Mouse (Mus musculus) erythroblast, embryonic 14.5 days (primary cell): Measurements from ENCODE around the gene Recql. TPM values are rescaled to one million over a fixed set of nuclear protein-coding genes. Genes with fewer than 3 reads are reported as not detected.
A peak's percentile ranks its signal among the peaks of the same experiment; 100 is the strongest.

Source experiments
- H3K27me3 ChIP-seq: 2 replicates; pipeline ENCODE4 v1.6.1; 2012; ENCODE audit warnings: inconsistent platforms; ENCODE audit not compliant: control insufficient read depth
- H3K36me3 ChIP-seq: 2 replicates; pipeline ENCODE4 v1.6.1; 2012; ENCODE audit warnings: mild to moderate bottlenecking, inconsistent platforms; ENCODE audit not compliant: control insufficient read depth
- H3K4me1 ChIP-seq: 2 replicates; pipeline ENCODE4 v1.6.1; 2012; ENCODE audit warnings: inconsistent platforms; ENCODE audit not compliant: control insufficient read depth
- H3K4me3 ChIP-seq: replicated peaks from 2 replicates; pipeline ENCODE3; 2012; ENCODE audit warnings: moderate library complexity, mild to moderate bottlenecking, inconsistent platforms
- H3K9me3 ChIP-seq: 2 replicates; pipeline ENCODE4 v1.6.1; 2012; ENCODE audit warnings: low read length, inconsistent platforms, mixed read lengths; ENCODE audit not compliant: control insufficient read depth
- GATA1 ChIP-seq: IDR thresholded peaks from 2 replicates; pipeline ENCODE4 v1.6.1; 2012; ENCODE audit warnings: low read length, inconsistent platforms, mixed read lengths
- TAL1 ChIP-seq: IDR thresholded peaks from 3 replicates; pipeline ENCODE4 v1.6.1; 2012; ENCODE audit warnings: low read length, inconsistent platforms, mixed read lengths
- polyA plus RNA-seq: library from polyadenylated mRNA; stranded (reverse); fragments of >175 nt; gene quantifications from 2 replicates; pipeline ENCODE4 v1.2.3, GENCODE M21; 2012

Gene Recql
- polyA plus RNA-seq, 1 experiment, result 0.16 TPM

DNA sequence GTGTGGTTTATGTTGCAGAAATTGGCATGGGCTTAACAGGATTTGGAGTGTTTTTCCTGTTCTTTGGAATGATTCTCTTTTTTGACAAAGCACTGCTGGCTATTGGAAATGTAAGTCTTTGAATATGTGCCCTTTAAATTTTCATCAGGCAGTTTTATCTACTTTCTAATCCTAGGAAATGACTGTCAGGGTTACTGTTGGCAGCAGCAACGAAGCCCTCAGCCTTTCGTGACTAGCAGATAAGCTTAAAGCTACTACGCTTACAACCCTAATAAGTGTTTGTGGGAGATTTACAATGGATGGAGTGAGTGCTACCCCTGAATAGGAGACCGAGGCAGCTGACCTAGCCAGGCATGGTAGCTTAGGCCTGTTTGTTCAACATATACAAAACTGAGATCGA lies 5.4 kb upstream of the Recql start:
- Histone ChIP-seq H3K36me3 (peaks cover 62% of the 10 kb centered on the region), H3K9me3 (no peaks in the 10 kb centered on the region), H3K4me3 (no peak overlapping the region), H3K27me3 (no peaks in the 10 kb centered on the region), H3K4me1 (peaks cover 25% of the 10 kb centered on the region)
- TF ChIP-seq GATA1, result no peak
- TF ChIP-seq TAL1, result no peak

DNA sequence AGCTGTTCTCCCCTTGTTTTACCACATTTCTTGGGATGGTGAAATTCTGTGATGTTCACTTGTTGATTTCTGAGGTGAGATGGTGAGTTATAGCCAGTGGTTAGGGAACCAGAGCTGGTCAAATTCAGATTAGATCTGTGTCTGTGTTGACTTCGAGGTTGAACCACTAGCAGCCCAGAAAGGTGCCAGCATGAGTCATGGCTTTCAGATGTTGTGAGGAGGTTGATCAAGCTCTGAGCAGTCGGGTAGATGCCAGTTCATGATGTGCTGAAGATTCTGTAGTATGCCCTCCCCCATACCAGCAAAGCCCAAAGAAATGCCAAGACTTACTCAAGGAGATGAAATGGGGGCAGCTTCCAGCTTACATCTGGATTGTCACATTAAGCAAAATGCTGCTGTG lies 2.2 kb upstream of the Recql start:
- no peak overlapping the region for H3K4me3 ChIP-seq
- H3K9me3 ChIP-seq, result no peaks in the 10 kb centered on the region
- H3K4me1 ChIP-seq, result peaks cover 32% of the 10 kb centered on the region
- TF ChIP-seq TAL1 (no peak), GATA1 (no peak)
- no peaks in the 10 kb centered on the region for H3K27me3 ChIP-seq
- peaks cover 41% of the 10 kb centered on the region for H3K36me3 ChIP-seq

DNA sequence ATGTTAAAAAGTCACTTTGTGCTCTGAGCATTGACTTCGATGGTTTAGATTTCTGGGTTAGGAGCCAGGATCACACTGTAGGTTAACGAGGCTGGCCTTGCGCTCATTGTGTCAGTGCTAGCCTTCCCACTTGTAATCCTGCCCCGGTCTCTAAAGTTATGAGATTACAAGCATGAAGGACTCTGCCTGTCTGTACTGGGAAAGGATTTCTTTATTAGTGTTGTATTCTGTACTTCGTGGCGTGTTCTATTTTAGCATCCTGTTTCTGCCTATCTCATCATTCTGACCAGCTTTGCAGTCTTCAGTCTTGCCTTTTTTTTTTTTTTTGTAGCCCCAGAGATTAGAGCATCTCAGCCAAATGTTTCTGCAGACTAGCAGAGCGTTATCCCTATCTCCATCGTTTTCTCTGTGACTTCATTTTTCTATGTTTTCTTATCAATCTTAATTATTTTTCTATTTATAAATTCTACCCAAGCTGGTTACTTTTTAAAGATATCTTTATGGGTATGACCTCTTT lies 926 bp upstream of the Recql start:
- peaks cover 32% of the 10 kb centered on the region for H3K4me1 ChIP-seq
- no peaks in the 10 kb centered on the region for H3K9me3 ChIP-seq
- no peaks in the 10 kb centered on the region for H3K27me3 ChIP-seq
- TF ChIP-seq TAL1 (no peak), GATA1 (no peak)
- peaks cover 31% of the 10 kb centered on the region for H3K36me3 ChIP-seq
- peak overlapping the region; percentile 95 for H3K4me3 ChIP-seq

DNA sequence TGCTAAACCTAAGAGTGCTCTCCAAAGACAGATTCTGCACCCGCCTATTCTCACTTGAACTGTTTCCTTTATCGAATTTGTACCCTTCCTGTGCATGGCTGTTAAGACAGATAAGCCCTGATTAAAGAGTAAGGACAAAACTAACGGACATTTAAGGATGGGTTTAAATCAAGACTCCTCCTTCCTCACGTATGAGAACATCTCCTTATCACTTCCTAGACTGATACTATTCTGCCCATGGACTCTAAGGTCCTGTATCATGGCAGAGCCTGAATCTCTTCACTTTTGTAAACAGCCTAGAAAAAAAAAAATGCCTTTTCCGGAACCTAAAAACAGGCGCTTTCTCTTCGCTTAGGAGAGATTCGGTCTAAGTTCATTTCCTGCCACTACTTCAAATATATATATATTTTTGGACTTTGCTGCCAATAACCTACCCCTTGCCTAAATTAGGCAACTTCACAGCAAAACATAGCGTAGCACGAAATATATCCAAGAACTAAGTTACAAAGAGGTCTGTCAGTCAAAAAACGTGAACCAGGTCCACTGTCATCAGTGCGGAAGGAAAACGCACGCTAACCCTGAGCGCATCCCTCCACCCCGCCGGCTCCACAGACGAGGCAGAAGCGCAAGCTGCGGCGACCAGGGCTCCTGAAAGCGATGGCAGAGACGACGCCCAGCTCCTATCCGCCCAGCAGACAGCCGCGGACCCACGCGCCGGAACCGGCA lies 439 bp downstream of the Recql start:
- peak overlapping the region; percentile 95 for H3K4me3 ChIP-seq
- peaks cover 32% of the 10 kb centered on the region for H3K4me1 ChIP-seq
- no peaks in the 10 kb centered on the region for H3K27me3 ChIP-seq
- peaks cover 34% of the 10 kb centered on the region for H3K36me3 ChIP-seq
- no peaks in the 10 kb centered on the region for H3K9me3 ChIP-seq
- no peak for TF ChIP-seq GATA1

DNA sequence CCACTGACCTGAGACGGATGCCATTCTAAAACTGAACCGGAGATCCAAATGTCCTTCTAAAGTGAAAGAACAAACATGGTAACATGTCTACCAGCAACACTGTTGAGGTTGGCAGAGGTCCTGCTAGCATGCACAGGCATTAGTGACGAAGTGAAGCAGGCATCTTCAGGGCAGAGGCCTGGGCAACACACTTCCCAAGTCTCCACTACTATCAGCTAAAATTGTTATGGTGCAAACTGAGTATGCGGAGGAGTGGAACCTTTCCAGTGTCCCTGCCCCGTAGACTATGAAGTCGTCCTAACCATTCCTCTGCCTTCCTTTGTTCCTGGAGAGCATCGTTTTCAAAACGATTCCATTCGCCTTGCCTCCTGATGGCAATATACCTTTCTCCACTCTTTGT lies 2.4 kb downstream of the Recql start:
- Histone ChIP-seq H3K27me3 (no peaks in the 10 kb centered on the region), H3K36me3 (peaks cover 32% of the 10 kb centered on the region), H3K9me3 (0 out of 2 replicates have a peak, but pooled peaks cover 2% of the 10 kb centered on the region), H3K4me1 (peaks cover 29% of the 10 kb centered on the region), H3K4me3 (no peak overlapping the region)
- TF ChIP-seq TAL1, result no peak
- TF ChIP-seq GATA1, result no peak

DNA sequence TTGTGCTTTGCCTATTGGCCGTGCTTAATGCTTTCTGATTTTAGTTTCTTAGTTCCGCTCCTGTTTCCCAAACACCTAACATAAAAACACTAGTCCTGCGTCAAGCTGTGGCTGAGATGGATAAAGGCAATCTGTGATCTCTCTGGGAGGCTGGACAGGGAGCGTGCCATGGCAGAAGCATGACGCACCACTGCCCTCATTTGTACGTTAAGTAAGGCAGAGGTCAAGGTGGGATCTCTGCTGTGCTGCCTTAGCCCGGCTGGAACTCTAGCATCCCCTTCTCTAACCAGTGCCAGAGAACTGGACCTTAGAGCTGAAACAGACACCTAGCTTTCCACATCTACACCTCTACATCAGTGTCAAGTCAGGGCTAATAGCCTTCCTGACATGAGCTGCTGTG lies 5.3 kb downstream of the Recql start:
- Histone ChIP-seq H3K4me1 (peaks cover 9% of the 10 kb centered on the region), H3K36me3 (peaks cover 52% of the 10 kb centered on the region), H3K9me3 (0 out of 2 replicates have a peak, but pooled peaks cover 2% of the 10 kb centered on the region), H3K27me3 (no peaks in the 10 kb centered on the region), H3K4me3 (no peak overlapping the region)
- TF ChIP-seq TAL1 (no peak), GATA1 (no peak)

DNA sequence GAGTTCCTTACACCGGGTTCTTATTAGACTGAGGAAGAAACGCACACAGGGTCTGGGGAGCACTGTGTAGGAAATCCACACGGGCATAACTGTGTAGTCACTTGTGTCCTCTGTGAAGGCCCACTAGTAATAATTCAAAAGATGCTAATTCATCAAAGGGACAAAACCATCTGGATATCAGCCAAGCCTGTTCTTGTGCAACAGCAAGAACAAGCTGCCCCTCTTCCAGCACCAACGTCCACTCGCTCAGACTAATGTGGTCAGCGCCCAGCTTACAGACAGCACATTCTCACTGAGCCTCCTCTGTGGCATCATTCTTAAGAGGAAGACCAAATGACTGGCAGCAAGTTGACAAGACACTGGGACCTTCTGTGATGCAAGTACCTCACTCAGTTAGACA lies 6.9 kb downstream of the Recql start:
- 0 out of 2 replicates have a peak, but pooled peaks cover 2% of the 10 kb centered on the region for H3K9me3 ChIP-seq
- TF ChIP-seq TAL1 (no peak), GATA1 (no peak)
- peaks cover 68% of the 10 kb centered on the region for H3K36me3 ChIP-seq
- no peaks in the 10 kb centered on the region for H3K27me3 ChIP-seq
- peaks cover 4% of the 10 kb centered on the region; the same call in 1 of the 2 replicates for H3K4me1 ChIP-seq
- H3K4me3 ChIP-seq, result no peak overlapping the region

DNA sequence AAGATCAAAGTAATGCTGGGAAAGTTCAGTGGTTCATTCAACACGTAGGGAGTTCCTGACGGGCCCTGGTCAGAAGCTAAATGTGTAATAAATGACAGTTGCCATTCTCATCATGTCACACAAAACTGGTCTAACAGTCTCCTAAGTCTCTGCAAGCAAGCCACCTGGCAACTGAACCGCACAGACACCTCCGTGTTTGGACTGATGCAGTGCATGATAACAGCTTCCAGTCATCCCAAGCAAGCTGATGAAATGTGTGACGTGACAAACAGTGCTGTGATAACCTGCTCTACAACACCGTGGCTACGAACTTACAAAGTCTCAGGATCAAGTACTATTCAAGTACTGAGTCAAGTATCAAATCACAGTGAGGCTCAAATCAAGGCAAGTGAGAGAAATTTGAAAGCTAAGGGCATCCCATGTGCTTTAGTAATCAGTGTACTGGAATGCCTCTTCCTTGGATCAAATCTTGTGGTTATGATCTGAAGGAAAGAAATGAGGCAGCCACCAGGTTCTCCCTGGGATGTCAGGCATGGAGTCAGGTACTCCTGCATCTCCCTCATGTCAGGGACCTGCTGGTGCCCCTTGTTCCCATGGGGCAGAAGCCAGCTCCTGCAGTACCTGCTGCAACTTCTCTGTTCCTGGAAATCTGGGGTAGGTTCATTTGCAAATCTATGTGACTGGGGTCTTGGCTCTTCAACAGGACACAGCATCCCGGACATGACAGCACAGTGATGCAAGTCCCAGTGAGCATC lies 8.1 kb downstream of the Recql start:
- Histone ChIP-seq H3K4me1 (peaks cover 2% of the 10 kb centered on the region; the same call in 1 of the 2 replicates), H3K9me3 (0 out of 2 replicates have a peak, but pooled peaks cover 2% of the 10 kb centered on the region), H3K27me3 (no peaks in the 10 kb centered on the region), H3K36me3 (peaks cover 77% of the 10 kb centered on the region), H3K4me3 (no peak overlapping the region)
- TF ChIP-seq TAL1 (no peak), GATA1 (no peak)

DNA sequence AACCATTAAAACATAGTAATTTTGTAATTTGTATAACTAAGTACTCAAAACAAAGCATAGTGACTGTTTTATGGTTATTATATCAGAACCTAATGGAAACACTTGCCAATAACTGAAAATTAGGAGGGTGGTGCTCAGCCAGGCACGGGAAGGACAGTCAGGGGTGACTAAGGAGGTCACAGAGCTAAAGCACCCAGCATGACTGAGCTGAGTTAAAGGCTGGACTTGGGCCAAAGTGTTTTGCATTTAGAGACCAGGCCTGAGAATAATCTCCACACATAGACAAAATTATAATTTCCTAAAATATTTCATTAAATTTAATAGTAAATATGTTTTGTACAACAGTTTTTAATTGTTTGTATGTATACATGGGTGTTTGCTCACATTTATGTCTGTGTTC lies 9.8 kb downstream of the Recql start:
- no peak for TF ChIP-seq TAL1
- TF ChIP-seq GATA1, result no peak
- Histone ChIP-seq H3K27me3 (no peaks in the 10 kb centered on the region), H3K9me3 (0 out of 2 replicates have a peak, but pooled peaks cover 2% of the 10 kb centered on the region), H3K36me3 (peaks cover 83% of the 10 kb centered on the region), H3K4me3 (no peak overlapping the region), H3K4me1 (peaks cover 2% of the 10 kb centered on the region; the same call in 1 of the 2 replicates)
